Mouse (Mus musculus): ENCODE data around the gene Zmym1. TPM values are rescaled to one million over a fixed set of nuclear protein-coding genes. Genes with fewer than 3 reads are reported as not detected.

Gene Zmym1
- polyA plus RNA-seq, 1 experiment from 2014 or later, result 37.9 TPM

Other genes with a start within 250 kb of the Zmym1 start
- gene Zmym4, start 93.0 kb downstream of the Zmym1 start, polyA plus RNA-seq (2014; fragmentation: Nextera tagmentation; extraction: Ambion mirVana), result 24.2 and 30.4 TPM in 2 replicates
- gene Sfpq, start 39.8 kb downstream of the Zmym1 start, polyA plus RNA-seq (2014; fragmentation: Nextera tagmentation; extraction: Ambion mirVana), result 155 and 163 TPM in 2 replicates
- gene Zmym6, start 16.2 kb upstream of the Zmym1 start, polyA plus RNA-seq (2014; fragmentation: Nextera tagmentation; extraction: Ambion mirVana), result 28.3 and 30.0 TPM in 2 replicates
- gene Tmem35b, start 62.5 kb upstream of the Zmym1 start, polyA plus RNA-seq (2014; fragmentation: Nextera tagmentation; extraction: Ambion mirVana), result 11.7 and 13.5 TPM in 2 replicates
- gene Dlgap3, start 108.1 kb upstream of the Zmym1 start, polyA plus RNA-seq (2014; fragmentation: Nextera tagmentation; extraction: Ambion mirVana), result 5.6 and 5.7 TPM in 2 replicates
- gene Smim12, start 182.6 kb upstream of the Zmym1 start, polyA plus RNA-seq (2014; fragmentation: Nextera tagmentation; extraction: Ambion mirVana), result 57.0 and 58.6 TPM in 2 replicates